Mouse (Mus musculus) liver, embryonic 14.5 days (tissue): ENCODE data around the gene Lrfn4. TPM values are rescaled to one million over a fixed set of nuclear protein-coding genes. Genes with fewer than 3 reads are reported as not detected.

Experiments used
- ATAC-seq: fragments of 200-750 bp; cut with Nextera tagmentation; 2 replicates; pipeline ENCODE4 v1.8.0; 2017; ENCODE audit warnings: moderate number of reproducible peaks, mild to moderate bottlenecking, moderate library complexity; ENCODE audit not compliant: insufficient read depth
- DNase-seq, 3 experiments: peaks; one replicate each; pipeline ENCODE4 v3.0.0-alpha.2; 2012 to 2013; ENCODE audit warnings: low read depth in 3 of 3, low spot score in 3 of 3
- H3K27ac ChIP-seq: fragments of 300-500 bp; sonication (generic); 2 replicates; pipeline ENCODE4 v1.5.1; 2014; ENCODE audit warnings: moderate library complexity, mild to moderate bottlenecking, control low read depth, inconsistent platforms
- H3K27me3 ChIP-seq: fragments of 300-500 bp; sonication (generic); 2 replicates; pipeline ENCODE4 v1.6.1; 2014; ENCODE audit warnings: mild to moderate bottlenecking, low read length, moderate library complexity; ENCODE audit not compliant: control insufficient read depth, insufficient read depth
- H3K36me3 ChIP-seq: fragments of 300-500 bp; sonication (generic); replicated peaks from 2 replicates; pipeline ENCODE4 v1.6.1; 2014; ENCODE audit warnings: low read depth; ENCODE audit not compliant: control insufficient read depth, insufficient read depth
- H3K4me1 ChIP-seq, 2 experiments: fragments of 200-500 bp in 1 of 2; fragments of 300-500 bp in 1 of 2; sonication (generic) in 1 of 2; replicated peaks; 2 replicates each; pipeline ENCODE4 v1.6.1; 2012 to 2014; ENCODE audit warnings: antibody characterized with exemption in 1 of 2, inconsistent platforms in 1 of 2, low read length in 1 of 2; ENCODE audit not compliant: control insufficient read depth in 2 of 2, insufficient read depth in 2 of 2
- H3K4me2 ChIP-seq: fragments of 300-500 bp; sonication (generic); 2 replicates; pipeline ENCODE4 v1.6.1; 2014; ENCODE audit warnings: low read depth, mild to moderate bottlenecking, control low read depth, moderate library complexity
- H3K4me3 ChIP-seq, 2 experiments: fragments of 200-500 bp in 1 of 2; fragments of 300-500 bp in 1 of 2; sonication (generic) in 1 of 2; 2 replicates each; pipeline ENCODE4 v1.5.1; 2012 to 2014; ENCODE audit warnings: low read depth in 2 of 2, low read length in 2 of 2, mild to moderate bottlenecking in 2 of 2, control low read depth in 1 of 2, inconsistent platforms in 1 of 2, moderate library complexity in 1 of 2; ENCODE audit not compliant: insufficient read depth in 1 of 2
- H3K9ac ChIP-seq: fragments of 300-500 bp; sonication (generic); replicated peaks from 2 replicates; pipeline ENCODE4 v1.6.1; 2014; ENCODE audit warnings: mild to moderate bottlenecking, control low read depth, moderate library complexity
- H3K9me3 ChIP-seq: fragments of 300-500 bp; sonication (generic); 2 replicates; pipeline ENCODE4 v1.6.1; 2016; ENCODE audit warnings: low read length, mixed read lengths; ENCODE audit not compliant: control insufficient read depth
- CTCF ChIP-seq: IDR thresholded peaks from 2 replicates; pipeline ENCODE4 v1.5.1; 2016; ENCODE audit warnings: antibody characterized with exemption, low read depth, control low read depth
- EP300 ChIP-seq: IDR thresholded peaks from 2 replicates; pipeline ENCODE4 v1.6.1; 2016; ENCODE audit warnings: antibody characterized with exemption, low read depth
- WGBS: fragments of 180-500 bp; shearing (Covaris S2); extraction: QIAGEN DNeasy Blood & Tissue Kit; methylation state at CpG from one replicate; pipeline ENCODE4 v1.1.7; 2014; ENCODE audit not compliant: insufficient replicate concordance; 5-methylcytosine and 5-hydroxymethylcytosine counted together
- polyA plus RNA-seq, 2 experiments: library from polyadenylated mRNA; depleted of rRNA in 1 of 2; stranded (reverse) in 1 of 2; unstranded in 1 of 2; fragments of >200 nt; fragmentation: Nextera tagmentation in 1 of 2; extraction: Ambion mirVana in 1 of 2; gene quantifications; 2 replicates each; pipeline versions ENCODE4 v1.2.1 to v1.2.3; 2012 to 2014

Lrfn4 gene
- polyA plus RNA-seq, 2 experiments = 0.42 to 2.1 TPM

GRCm38 (mm10) chr19:4624006-4624405 lies 8.5 kb upstream of the Lrfn4 start:
- DNase-seq = no peak
- H3K9ac ChIP-seq = no peak overlapping the region
- no peak for TF ChIP-seq EP300
- TF ChIP-seq CTCF = no peak
- WGBS = 87% methylated on average over 12 of the region's 12 CpGs
- peaks cover 5 to 17% of the 10 kb centered on the region in 2 experiments; a peak in 3 of 4 replicates for H3K4me1 ChIP-seq
- no peak for ATAC-seq
- H3K4me2 ChIP-seq = no peak overlapping the region
- no peaks in the 10 kb centered on the region for H3K27me3 ChIP-seq
- H3K9me3 ChIP-seq = no peaks in the 10 kb centered on the region
- no peaks in the 10 kb centered on the region; the same call in none of the 2 replicates for H3K36me3 ChIP-seq
- no peak overlapping the region for H3K27ac ChIP-seq
- no peak overlapping the region for H3K4me3 ChIP-seq

- Histone ChIP-seq H3K4me3 (no peak overlapping the region), H3K4me2 (no peak overlapping the region), H3K9ac (no peak overlapping the region), H3K4me1 (peaks cover 5 to 17% of the 10 kb centered on the region in 2 experiments; a peak in 3 of 4 replicates), H3K36me3 (no peaks in the 10 kb centered on the region; the same call in none of the 2 replicates), H3K27me3 (no peaks in the 10 kb centered on the region), H3K9me3 (no peaks in the 10 kb centered on the region), H3K27ac (no peak overlapping the region)
- DNase-seq (no peak), ATAC-seq (no peak)
- 86% methylated on average over 9 of the region's 9 CpGs for whole genome bisulfite sequencing
- no peak for TF ChIP-seq EP300
- TF ChIP-seq CTCF = no peak
Observed at GRCm38 (mm10) chr19:4623419-4623818, 8.0 kb upstream of the Lrfn4 start.

- Histone ChIP-seq H3K4me3 (no peak overlapping the region), H3K9me3 (no peaks in the 10 kb centered on the region), H3K4me1 (peaks cover 5 to 14% of the 10 kb centered on the region in 2 experiments; a peak in 3 of 4 replicates), H3K4me2 (no peak overlapping the region), H3K9ac (no peak overlapping the region), H3K27ac (no peak overlapping the region), H3K27me3 (no peaks in the 10 kb centered on the region), H3K36me3 (no peaks in the 10 kb centered on the region; the same call in none of the 2 replicates)
- DNase-seq (no peak), ATAC-seq (no peak)
- TF ChIP-seq CTCF = no peak
- no peak for TF ChIP-seq EP300
- 75% methylated on average over 5 of the region's 5 CpGs for WGBS
Observed at GRCm38 (mm10) chr19:4622780-4623179, 7.3 kb upstream of the Lrfn4 start.

GRCm38 (mm10) chr19:4620721-4621120 lies 5.3 kb upstream of the Lrfn4 start:
- Histone ChIP-seq H3K9me3 (no peaks in the 10 kb centered on the region), H3K4me2 (no peak overlapping the region), H3K9ac (no peak overlapping the region), H3K4me3 (no peak overlapping the region), H3K36me3 (no peaks in the 10 kb centered on the region; the same call in none of the 2 replicates), H3K27me3 (no peaks in the 10 kb centered on the region), H3K27ac (no peak overlapping the region), H3K4me1 (peaks cover 4 to 15% of the 10 kb centered on the region in 2 experiments; a peak in 3 of 4 replicates)
- no peak for DNase-seq
- 82% methylated on average over 7 of the region's 7 CpGs for WGBS
- ATAC-seq = no peak
- TF ChIP-seq EP300 = no peak
- no peak for TF ChIP-seq CTCF

- Histone ChIP-seq H3K36me3 (no peaks in the 10 kb centered on the region; the same call in none of the 2 replicates), H3K27me3 (peaks cover 5% of the 10 kb centered on the region), H3K4me3 (no peak overlapping the region), H3K4me2 (no peak overlapping the region), H3K4me1 (peaks cover 4 to 10% of the 10 kb centered on the region in 2 experiments; a peak in 3 of 4 replicates), H3K9ac (no peak overlapping the region), H3K9me3 (no peaks in the 10 kb centered on the region), H3K27ac (no peak overlapping the region)
- ATAC-seq (no peak), DNase-seq (no peak)
- no peak for TF ChIP-seq CTCF
- TF ChIP-seq EP300 = no peak
- 83% methylated on average over 10 of the region's 10 CpGs for WGBS
Observed at GRCm38 (mm10) chr19:4619461-4619860, 4.0 kb upstream of the Lrfn4 start.
